Mouse (Mus musculus): ENCODE data around the gene Vmn2r28.
"Not testable (repeated sequence)": the region's sequence is repeated elsewhere in the genome, so short reads cannot be mapped to it uniquely, and the experiment has no call there.

Vmn2r28 gene

DNA sequence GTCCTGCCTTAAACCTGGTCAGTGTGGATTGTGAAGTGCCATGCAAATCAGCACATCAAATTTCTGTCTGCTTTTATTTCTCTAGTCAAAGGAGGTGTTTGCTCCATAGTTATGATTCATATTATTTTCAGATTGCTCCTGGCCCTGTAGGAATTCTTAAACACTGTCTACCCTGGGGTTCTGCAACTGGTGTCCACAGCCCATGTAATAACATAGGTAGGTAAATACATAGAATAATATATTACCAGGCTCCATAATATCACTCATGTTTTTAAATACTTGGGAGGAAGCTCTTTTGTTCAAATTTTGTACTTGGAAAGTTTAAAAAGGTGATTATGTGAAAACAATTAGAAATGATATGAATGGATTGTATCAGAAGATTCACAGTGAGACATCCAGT is at the start of gene Vmn2r28:
TSS of gene Vmn2r28 (minus strand) at position 101 of the 400 bp plus-strand sequence.
- not testable (repeated sequence) for DNase-seq (ENCODE audit: low read depth, low spot score)

DNA sequence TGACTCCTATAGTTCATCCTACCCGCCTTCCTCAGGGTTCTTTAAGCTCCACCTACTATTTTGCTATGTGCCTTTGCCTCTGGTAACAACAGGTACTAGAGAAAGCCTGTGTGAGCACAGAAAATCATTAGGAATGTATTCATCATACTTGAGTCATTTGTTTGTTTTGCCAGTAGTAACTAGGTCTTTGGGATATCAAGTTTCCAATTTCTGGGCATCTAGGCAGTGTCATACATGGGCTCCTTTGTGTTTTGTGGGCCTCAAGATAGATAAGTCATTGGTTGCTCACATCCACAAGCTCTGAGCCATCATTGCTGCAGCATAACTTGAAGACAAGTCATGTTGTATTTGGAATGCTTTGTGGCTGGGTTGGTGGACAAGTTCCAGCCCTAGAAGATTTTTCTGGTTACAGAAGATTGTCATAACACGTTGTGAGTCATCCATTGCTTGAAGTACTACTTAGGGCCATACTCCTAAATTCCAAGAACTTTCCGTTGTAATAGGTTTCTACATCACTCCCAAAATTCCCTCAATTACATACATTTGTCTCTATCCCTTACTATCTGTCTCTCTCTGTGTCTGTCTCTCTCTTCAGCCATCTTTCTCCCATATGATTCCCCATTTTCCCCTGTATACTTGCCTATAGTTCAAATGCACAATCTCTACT is 47.1 kb upstream of the Vmn2r28 start:
- peak; percentile 7 for DNase-seq (ENCODE audit: low read depth, low spot score)

DNA sequence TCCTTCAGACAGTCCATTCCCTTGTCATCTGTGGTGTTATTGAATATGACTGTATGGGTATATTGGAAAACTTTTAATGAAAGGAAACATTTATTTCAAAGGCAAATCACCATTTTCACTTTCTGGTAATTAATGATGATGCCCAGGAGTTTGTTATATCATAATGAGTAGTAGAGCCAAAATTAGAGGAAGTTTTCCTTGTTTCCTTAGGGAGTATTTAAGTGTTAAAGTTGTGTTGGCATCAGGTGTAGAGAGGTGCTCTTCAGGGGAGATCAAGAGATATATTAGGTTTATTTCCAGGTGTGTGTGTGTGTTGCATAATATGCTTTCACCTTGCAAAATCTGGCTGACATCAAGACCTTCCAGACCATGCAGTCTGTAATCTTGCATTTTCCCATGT is 37.1 kb downstream of the Vmn2r28 start, which contains the start of gene Vmn1r59:
TSS of gene Vmn1r59 (minus strand) at position 101 of the 400 bp plus-strand sequence.
- DNase-seq (ENCODE audit: low read depth, low spot score) = no peak

DNA sequence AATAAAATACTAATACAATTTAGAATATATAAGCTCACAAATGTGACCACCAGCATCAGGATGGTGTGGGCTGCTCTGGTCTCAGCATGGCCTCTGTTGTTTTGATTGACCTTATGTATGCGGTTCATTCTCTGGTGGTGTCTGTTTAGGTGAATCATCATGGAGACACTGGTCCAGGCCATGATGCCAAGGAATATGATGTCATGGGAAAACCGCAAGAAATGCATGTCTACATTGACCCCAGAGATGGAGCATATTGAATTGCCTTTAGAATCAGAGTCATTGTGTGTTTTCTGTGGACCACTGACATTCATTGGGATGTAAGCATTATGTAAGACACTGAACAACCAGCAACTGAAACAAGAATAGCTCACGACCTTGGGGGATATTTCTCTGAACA is 39.7 kb downstream of the Vmn2r28 start:
- DNase-seq (ENCODE audit: low read depth, low spot score) = not testable (repeated sequence)

DNA sequence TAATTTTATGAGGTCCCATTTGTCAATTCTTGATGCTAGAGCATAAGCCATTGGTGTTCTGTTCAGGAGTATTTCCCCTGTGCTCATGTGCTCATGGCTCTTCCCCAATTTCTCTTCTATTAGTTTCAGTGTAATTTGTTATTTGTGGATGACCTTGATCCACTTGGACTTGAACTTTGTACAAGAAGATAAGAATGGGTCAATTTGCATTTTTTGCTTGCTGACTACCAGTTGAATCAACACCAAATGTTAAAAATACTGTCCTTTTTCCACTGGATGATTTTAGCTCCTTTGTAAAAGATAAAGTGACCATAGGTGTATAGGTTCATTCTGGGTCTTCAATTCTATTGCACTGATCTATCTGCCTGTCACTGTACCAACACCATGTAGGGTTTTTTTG is 45.1 kb downstream of the Vmn2r28 start:
- no peak for DNase-seq (ENCODE audit: low read depth, low spot score)

Measured in ES-CJ7 (cell line).